Mouse (Mus musculus) B cell, adult 2 months (primary cell): ENCODE results near the gene Gm29427.
A peak's percentile ranks its signal among the peaks of the same experiment; 100 is the strongest.

Experiments used
- DNase-seq, 2 experiments: peaks; one replicate each; pipeline ENCODE4 v3.0.0; 2022

The Gm29427 gene

DNA sequence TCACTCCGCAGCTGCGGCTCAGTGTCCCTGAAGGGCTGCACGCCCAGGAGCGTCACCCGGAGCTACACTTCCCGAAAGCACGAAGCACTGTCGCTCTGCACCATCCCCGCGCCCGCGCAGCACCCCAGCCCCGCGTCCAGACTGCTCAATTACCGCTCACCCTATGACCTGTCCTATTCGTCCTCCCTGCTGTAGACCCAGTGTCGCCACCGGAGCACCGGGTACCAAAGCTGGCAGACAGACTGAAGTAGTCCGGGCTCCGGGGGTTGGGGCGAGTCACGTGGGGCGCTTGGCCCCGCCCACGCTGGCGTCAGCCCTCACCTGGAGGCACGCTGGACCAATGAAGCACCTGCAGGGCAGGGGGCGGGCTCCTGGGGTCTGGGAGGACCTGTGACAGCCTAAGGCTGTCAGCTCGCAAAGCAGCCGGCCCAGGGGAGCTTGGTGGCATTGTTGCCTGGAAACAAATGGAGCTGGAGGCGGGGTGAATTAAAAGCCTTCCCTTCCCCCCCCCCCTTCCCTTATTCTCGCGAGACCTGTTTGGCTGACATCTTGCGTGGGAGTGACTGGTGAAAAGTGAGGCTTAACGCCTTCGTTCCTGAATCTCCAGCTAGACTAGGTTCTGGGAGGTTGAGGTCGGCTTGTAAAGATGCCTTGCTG, at the start of gene Gm29427:
Gm29427 (minus strand) TSS at position 239 of the 657 bp plus-strand sequence.
- peak; percentile 98 for DNase-seq

GRCm38 (mm10) chr1:130764027-130764461, 48.4 kb upstream of the Gm29427 start:
- no peak for DNase-seq

- DNase-seq: no peak
Observed at GRCm38 (mm10) chr1:130762045-130762760, 46.6 kb upstream of the Gm29427 start.

GRCm38 (mm10) chr1:130761597-130761996, 46.0 kb upstream of the Gm29427 start:
- DNase-seq: no peak

DNA sequence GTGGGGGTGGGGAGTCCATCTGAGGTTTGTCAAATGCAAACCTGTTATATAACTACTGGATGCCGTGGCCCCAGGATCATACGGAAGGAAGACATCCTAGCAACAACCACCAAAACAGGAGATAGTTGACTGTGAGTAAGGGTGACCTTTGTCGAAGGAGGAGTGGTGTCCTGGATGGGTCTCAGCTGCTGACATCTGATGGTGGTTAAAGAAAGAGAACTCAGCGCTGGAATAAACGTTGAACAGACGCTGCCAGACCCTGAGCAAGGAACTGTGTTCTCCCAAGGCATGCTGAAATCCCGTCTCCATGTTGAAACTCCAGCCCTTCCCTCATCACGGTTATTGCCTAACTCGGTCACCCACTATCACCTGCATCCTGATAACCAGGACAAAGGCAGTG, 44.1 kb upstream of the Gm29427 start:
- DNase-seq: no peak

GRCm38 (mm10) chr1:130746819-130747218, 31.2 kb upstream of the Gm29427 start:
- no peak for DNase-seq

GRCm38 (mm10) chr1:130745591-130745990, 30.0 kb upstream of the Gm29427 start:
- no peak for DNase-seq

- DNase-seq: no peak
Observed at GRCm38 (mm10) chr1:130744961-130745360, 29.4 kb upstream of the Gm29427 start.

GRCm38 (mm10) chr1:130744217-130744616, 28.6 kb upstream of the Gm29427 start:
- no peak for DNase-seq

GRCm38 (mm10) chr1:130743775-130744174, 28.2 kb upstream of the Gm29427 start:
- no peak for DNase-seq

DNA sequence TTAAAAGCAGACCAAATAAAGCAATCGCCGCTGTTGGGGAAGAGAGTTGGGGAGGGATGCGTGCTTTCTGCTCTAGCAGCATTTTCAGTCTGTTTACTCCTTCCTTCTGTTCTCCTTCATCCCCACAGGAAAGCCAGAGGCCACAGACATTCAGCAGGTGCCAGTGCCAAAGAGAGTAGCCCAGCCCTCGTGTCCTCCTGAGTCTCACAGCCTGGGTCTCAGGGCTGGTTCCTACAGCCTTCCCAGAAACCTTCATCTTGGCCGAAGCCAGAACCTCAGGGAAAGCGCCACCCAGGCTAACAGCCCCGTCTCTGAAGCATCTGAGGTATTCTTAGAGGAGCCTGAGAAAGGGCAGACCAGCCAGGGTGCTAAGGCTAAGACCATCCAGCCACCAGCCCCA, 26.6 kb upstream of the Gm29427 start:
- no peak for DNase-seq

DNA sequence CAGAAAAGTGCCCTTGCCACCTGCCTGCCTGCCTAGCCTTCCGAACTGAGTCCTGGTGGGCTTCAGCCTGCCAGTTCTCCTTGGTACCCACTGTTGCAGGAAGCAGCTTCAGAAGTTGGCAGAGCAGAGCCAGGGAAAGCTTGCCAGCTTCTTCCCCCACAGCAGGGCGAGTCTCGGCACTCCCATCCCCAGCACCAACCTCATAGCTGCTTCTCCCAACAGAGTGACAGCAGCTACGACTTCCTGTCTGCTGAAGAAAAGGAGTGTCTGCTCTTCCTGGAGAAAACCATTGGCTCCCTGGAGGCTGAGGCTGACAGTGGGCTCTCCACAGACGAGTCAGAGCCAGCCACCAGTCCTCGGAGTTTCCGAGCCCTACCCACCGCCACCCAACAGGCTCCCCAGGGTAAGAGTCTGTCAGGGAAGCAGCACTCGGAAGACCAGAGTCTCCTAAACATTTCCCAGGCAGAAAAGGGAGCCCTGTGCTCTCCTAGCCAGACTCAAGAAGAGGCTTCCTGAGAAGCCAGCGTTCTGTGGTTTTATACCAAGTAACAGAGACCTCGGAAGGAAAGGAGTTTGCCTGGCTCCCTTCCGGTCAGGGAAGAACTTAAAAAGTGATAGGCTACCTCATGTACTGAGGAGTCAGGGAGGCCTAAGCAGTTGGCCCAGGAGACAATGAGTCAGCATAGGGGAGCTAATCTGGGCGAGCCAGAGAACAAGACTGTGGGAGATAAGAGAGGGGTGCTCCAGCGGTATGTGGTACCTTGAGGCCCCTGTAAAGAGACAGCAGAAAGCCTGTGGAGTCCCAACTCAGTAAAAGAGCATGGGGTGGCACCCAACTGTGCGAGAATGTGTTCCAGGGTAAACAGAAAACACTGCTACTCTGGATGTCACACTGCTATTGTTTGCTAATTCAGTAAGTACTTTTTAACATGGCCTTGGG, 25.5 kb upstream of the Gm29427 start:
- DNase-seq: no peak

DNA sequence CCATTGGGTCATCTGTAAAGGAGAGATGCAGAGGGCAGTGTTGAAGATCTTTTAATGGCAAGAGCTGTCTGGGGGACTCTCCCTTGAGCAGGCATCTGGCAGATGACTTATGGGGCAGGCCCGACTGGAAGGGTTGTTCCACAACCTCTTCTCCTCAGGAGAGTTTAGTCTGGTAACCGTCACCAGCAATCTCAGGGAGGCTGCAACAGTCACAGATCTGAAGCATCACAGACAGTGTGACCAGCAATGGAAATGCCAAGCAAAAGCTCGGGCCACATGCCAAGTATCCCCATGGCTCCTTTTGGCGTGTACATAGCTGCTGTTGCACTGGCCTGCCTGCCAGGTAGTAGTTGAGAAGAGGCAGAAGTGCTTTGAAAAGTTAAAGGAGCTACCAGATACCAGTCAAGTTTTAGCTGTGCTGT, 24.6 kb upstream of the Gm29427 start:
- no peak for DNase-seq

GRCm38 (mm10) chr1:130739636-130740035, 24.0 kb upstream of the Gm29427 start:
- no peak for DNase-seq

DNA sequence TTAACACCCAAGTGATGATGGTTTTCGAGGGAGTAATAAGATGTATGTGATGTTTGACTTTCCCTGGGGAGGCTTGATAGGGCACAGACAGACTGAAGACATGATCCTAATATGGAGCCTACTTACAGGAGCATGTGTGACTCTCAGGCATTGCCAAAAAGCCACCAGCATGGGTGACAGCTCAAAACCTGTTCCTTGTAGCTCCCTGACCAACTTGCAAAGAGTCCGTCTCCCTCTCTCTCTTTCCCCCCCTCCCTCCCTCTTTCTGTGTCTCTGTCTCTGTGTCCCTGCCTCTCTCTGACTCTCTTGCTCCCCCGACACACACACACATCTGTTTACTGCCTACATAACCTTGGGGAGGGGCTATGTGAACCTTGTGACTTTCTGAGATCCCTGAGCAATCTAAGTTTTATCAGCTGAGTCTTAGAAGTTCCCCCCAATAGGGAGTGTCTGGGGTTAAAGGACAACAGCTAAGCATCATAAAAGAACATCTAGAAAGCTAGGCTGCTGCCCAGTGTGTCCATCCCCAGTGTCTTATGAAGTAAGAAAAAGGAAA, 23.0 kb upstream of the Gm29427 start:
- DNase-seq: no peak

- DNase-seq: no peak
Observed at GRCm38 (mm10) chr1:130737916-130738315, 22.3 kb upstream of the Gm29427 start.

- DNase-seq: no peak
Observed at GRCm38 (mm10) chr1:130737411-130737881, 21.8 kb upstream of the Gm29427 start.

DNA sequence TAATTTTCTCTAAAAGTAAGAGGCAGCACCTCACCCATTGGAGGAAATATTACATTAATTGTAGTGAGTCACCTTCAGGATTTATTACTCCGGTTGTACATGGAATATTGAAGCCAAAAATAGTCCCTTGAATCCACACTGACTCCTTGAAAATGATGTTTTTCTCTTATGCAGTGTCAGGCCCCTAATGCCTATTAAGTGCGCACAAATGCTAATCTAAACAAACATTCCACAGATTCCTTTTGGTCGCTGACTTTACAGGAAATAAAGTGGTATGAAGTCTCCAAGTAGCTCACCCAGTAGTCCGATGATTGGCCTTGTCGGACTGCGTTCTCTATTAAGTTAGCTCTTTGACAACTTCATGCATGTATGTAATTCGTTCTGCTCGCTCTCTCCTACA, 19.3 kb upstream of the Gm29427 start:
- no peak for DNase-seq

DNA sequence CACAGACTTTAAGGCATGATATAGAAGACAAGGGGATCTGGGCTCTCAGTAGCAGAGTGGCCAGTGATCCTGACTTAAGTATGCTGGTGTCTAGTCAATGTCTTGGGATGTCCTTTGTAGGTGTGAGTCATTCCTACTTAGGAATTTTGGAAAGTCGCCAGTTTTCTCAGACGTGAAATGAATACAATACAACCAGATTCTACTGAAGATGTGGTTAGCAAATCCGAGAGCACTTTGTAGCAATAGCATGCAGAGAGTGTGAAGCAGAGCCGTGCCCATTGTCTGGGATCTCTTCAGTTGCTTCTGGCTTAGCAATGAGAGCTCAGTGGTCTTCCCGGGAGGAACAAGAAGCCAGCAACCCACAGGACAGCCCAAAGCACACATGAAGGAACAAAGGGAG, 18.9 kb upstream of the Gm29427 start:
- DNase-seq: no peak

DNA sequence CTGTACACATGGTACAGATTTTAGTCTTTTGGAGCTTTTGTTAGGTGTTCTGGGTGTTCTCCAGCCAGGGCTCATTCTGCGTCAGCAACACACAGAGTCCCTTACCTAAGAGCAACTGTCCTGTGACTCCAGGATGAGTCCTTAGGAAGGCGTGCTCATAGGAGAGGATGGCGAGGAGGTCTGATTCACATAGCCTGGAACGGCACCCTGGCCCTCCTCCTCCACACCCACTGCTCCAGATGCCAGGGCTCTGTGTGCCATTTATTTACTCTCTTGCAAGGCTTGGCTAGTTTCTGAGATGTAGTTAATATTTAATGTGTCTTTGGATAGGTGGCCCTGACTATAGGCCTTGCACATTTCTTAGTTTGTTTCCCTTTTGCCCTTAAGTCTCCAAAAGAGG, 18.1 kb upstream of the Gm29427 start:
- no peak for DNase-seq

DNA sequence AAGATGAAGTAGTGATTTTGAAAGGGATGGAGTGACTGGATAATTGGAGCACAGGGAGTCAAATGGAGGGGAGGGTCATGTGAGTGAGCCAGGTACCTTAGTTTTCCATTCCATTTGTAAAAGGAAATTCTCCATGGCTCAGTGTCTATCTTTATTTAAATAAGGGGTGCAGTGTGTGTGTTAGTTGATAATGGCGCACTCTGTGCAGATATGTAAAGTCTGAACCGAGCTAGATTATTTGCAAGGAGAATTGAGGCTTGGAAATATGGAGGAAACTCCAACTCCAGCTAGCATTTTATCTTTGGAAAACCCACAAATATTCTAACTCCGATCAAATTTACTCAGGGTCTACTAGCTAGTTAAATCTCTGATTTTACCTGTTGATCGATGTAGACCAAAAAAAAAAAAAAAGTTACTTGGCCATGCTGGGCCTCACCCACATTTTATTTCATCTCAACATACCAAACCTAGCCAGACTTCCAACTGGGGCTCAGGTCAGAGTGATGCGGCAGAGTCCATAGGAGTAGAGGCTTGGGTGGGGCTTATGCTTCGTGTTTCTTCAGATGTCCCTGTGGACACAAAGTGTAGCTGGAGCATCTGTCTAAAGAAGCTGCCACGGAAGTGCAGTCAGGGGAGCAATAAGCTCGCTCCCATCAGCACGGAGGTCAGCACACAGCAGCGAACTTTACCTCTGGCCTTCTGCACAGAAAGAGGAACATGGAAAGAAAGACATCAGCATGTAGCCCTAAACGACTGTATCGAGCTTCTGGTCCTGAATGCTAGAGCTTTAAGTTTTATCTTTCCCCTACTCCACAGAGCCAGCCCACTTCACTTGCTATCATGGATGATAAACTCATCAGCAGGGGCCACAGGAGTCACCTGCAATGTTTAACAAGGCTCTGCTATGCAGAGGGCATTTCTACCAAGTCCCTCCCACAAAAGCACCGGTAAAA, 17.4 kb upstream of the Gm29427 start:
- no peak for DNase-seq
